Mouse (Mus musculus) liver, embryonic 14.5 days (tissue): ENCODE data around the gene Abca7. TPM values are rescaled to one million over a fixed set of nuclear protein-coding genes. Genes with fewer than 3 reads are reported as not detected.

ENCODE experiments used
- ATAC-seq: fragments of 200-750 bp; cut with Nextera tagmentation; 2 replicates; pipeline ENCODE4 v1.8.0; 2017; ENCODE audit warnings: moderate number of reproducible peaks, mild to moderate bottlenecking, moderate library complexity; ENCODE audit not compliant: insufficient read depth
- DNase-seq, 3 experiments: peaks; one replicate each; pipeline ENCODE4 v3.0.0-alpha.2; 2012 to 2013; ENCODE audit warnings: low read depth in 3 of 3, low spot score in 3 of 3
- H3K27ac ChIP-seq: fragments of 300-500 bp; sonication (generic); 2 replicates; pipeline ENCODE4 v1.5.1; 2014; ENCODE audit warnings: moderate library complexity, mild to moderate bottlenecking, control low read depth, inconsistent platforms
- H3K27me3 ChIP-seq: fragments of 300-500 bp; sonication (generic); 2 replicates; pipeline ENCODE4 v1.6.1; 2014; ENCODE audit warnings: mild to moderate bottlenecking, low read length, moderate library complexity; ENCODE audit not compliant: control insufficient read depth, insufficient read depth
- H3K36me3 ChIP-seq: fragments of 300-500 bp; sonication (generic); replicated peaks from 2 replicates; pipeline ENCODE4 v1.6.1; 2014; ENCODE audit warnings: low read depth; ENCODE audit not compliant: control insufficient read depth, insufficient read depth
- H3K4me1 ChIP-seq, 2 experiments: fragments of 200-500 bp in 1 of 2; fragments of 300-500 bp in 1 of 2; sonication (generic) in 1 of 2; replicated peaks; 2 replicates each; pipeline ENCODE4 v1.6.1; 2012 to 2014; ENCODE audit warnings: antibody characterized with exemption in 1 of 2, inconsistent platforms in 1 of 2, low read length in 1 of 2; ENCODE audit not compliant: control insufficient read depth in 2 of 2, insufficient read depth in 2 of 2
- H3K4me2 ChIP-seq: fragments of 300-500 bp; sonication (generic); 2 replicates; pipeline ENCODE4 v1.6.1; 2014; ENCODE audit warnings: low read depth, mild to moderate bottlenecking, control low read depth, moderate library complexity
- H3K4me3 ChIP-seq, 2 experiments: fragments of 200-500 bp in 1 of 2; fragments of 300-500 bp in 1 of 2; sonication (generic) in 1 of 2; 2 replicates each; pipeline ENCODE4 v1.5.1; 2012 to 2014; ENCODE audit warnings: low read depth in 2 of 2, low read length in 2 of 2, mild to moderate bottlenecking in 2 of 2, control low read depth in 1 of 2, inconsistent platforms in 1 of 2, moderate library complexity in 1 of 2; ENCODE audit not compliant: insufficient read depth in 1 of 2
- H3K9ac ChIP-seq: fragments of 300-500 bp; sonication (generic); replicated peaks from 2 replicates; pipeline ENCODE4 v1.6.1; 2014; ENCODE audit warnings: mild to moderate bottlenecking, control low read depth, moderate library complexity
- H3K9me3 ChIP-seq: fragments of 300-500 bp; sonication (generic); 2 replicates; pipeline ENCODE4 v1.6.1; 2016; ENCODE audit warnings: low read length, mixed read lengths; ENCODE audit not compliant: control insufficient read depth
- CTCF ChIP-seq: IDR thresholded peaks from 2 replicates; pipeline ENCODE4 v1.5.1; 2016; ENCODE audit warnings: antibody characterized with exemption, low read depth, control low read depth
- EP300 ChIP-seq: IDR thresholded peaks from 2 replicates; pipeline ENCODE4 v1.6.1; 2016; ENCODE audit warnings: antibody characterized with exemption, low read depth
- WGBS: fragments of 180-500 bp; shearing (Covaris S2); extraction: QIAGEN DNeasy Blood & Tissue Kit; methylation state at CpG from one replicate; pipeline ENCODE4 v1.1.7; 2014; ENCODE audit not compliant: insufficient replicate concordance; 5-methylcytosine and 5-hydroxymethylcytosine counted together
- polyA plus RNA-seq, 2 experiments: library from polyadenylated mRNA; depleted of rRNA in 1 of 2; stranded (reverse) in 1 of 2; unstranded in 1 of 2; fragments of >200 nt; fragmentation: Nextera tagmentation in 1 of 2; extraction: Ambion mirVana in 1 of 2; gene quantifications; 2 replicates each; pipeline versions ENCODE4 v1.2.1 to v1.2.3; 2012 to 2014

Gene Abca7
- polyA plus RNA-seq, 2 experiments: 4.9 to 11.2 TPM

DNA sequence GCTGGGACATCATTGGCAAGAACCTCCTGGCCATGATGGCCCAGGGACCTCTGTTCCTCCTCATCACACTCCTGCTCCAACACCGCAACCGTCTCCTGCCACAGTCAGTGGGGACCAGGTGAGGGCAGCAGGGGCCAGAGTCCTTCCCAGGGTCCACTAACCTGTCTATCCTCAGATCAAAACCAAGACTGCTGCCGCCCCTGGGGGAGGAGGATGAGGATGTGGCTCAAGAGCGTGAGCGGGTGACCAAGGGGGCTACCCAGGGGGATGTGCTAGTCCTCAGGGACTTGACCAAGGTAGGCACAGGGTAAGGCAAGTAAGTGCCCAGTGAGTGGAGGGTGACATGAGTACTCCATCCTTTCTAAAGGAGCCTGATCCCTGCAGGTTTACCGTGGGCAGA lies 15.4 kb downstream of the Abca7 start:
- WGBS: 86% methylated on average over 6 of the region's 6 CpGs

GRCm38 (mm10) chr10:80013609-80014008 lies 17.3 kb downstream of the Abca7 start:
- H3K36me3 ChIP-seq: peaks cover 52% of the 10 kb centered on the region
- WGBS: 77% methylated on average over 25 of the region's 25 CpGs

More for the DNA sequence above, 15.4 kb downstream of the Abca7 start:
- H3K9ac ChIP-seq: no peak overlapping the region
- peaks cover 67% of the 10 kb centered on the region for H3K36me3 ChIP-seq
- no peak for ATAC-seq
- no peak for DNase-seq
- no peaks in the 10 kb centered on the region for H3K27me3 ChIP-seq
- no peak overlapping the region for H3K4me3 ChIP-seq
- TF ChIP-seq EP300 (no peak), CTCF (no peak)
- peaks cover 15% of the 10 kb centered on the region for H3K9me3 ChIP-seq
- H3K4me1 ChIP-seq: peaks cover under 1 to 5% of the 10 kb centered on the region in 2 experiments; a peak in 2 of 4 replicates
- no peak overlapping the region for H3K27ac ChIP-seq
- no peak overlapping the region for H3K4me2 ChIP-seq

GRCm38 (mm10) chr10:80014484-80015290 lies 18.4 kb downstream of the Abca7 start:
- no peak overlapping the region for H3K9ac ChIP-seq
- no peak overlapping the region for H3K4me2 ChIP-seq
- H3K27ac ChIP-seq: no peak overlapping the region
- 69% methylated on average over 28 of the region's 28 CpGs for WGBS
- no peaks in the 10 kb centered on the region for H3K27me3 ChIP-seq
- DNase-seq: no peak
- H3K9me3 ChIP-seq: peaks cover 15% of the 10 kb centered on the region
- no peak for ATAC-seq
- peak; percentile 61 for TF ChIP-seq CTCF
- no peak for TF ChIP-seq EP300
- H3K36me3 ChIP-seq: peaks cover 41% of the 10 kb centered on the region
- H3K4me3 ChIP-seq: no peak overlapping the region
- H3K4me1 ChIP-seq: peaks cover 18 to 19% of the 10 kb centered on the region in 2 experiments

More at GRCm38 (mm10) chr10:80013609-80014008, 17.3 kb downstream of the Abca7 start:
- H3K27ac ChIP-seq: no peak overlapping the region
- no peak overlapping the region for H3K4me3 ChIP-seq
- ATAC-seq: no peak
- H3K27me3 ChIP-seq: no peaks in the 10 kb centered on the region
- H3K9ac ChIP-seq: no peak overlapping the region
- DNase-seq: no peak
- peaks cover 8 to 11% of the 10 kb centered on the region in 2 experiments for H3K4me1 ChIP-seq
- no peak overlapping the region for H3K4me2 ChIP-seq
- TF ChIP-seq EP300 (no peak), CTCF (no peak)
- H3K9me3 ChIP-seq: peaks cover 15% of the 10 kb centered on the region

- WGBS: 86% methylated on average over 10 of the region's 10 CpGs
- Histone ChIP-seq H3K27me3 (no peaks in the 10 kb centered on the region), H3K4me1 (peaks cover 18 to 20% of the 10 kb centered on the region in 2 experiments), H3K4me2 (no peak overlapping the region), H3K36me3 (peaks cover 32% of the 10 kb centered on the region), H3K9ac (no peak overlapping the region), H3K4me3 (no peak overlapping the region), H3K27ac (no peak overlapping the region), H3K9me3 (peaks cover 7% of the 10 kb centered on the region)
- TF ChIP-seq CTCF: no peak
- no peak for TF ChIP-seq EP300
- DNase-seq (no peak), ATAC-seq (no peak)
Measured at GRCm38 (mm10) chr10:80015583-80015982, 19.3 kb downstream of the Abca7 start.

GRCm38 (mm10) chr10:80016511-80016910 lies 20.2 kb downstream of the Abca7 start, which contains the start of gene Arhgap45:
Gene Arhgap45, plus strand, starts transcription at chr10:80016653.
- Histone ChIP-seq H3K36me3 (peaks cover 23% of the 10 kb centered on the region), H3K4me2 (peak within 1 kb of the TSS; percentile 81), H3K9ac (peak within 1 kb of the TSS; percentile 77), H3K27ac (peak within 1 kb of the TSS; percentile 68), H3K4me1 (peaks cover 18 to 20% of the 10 kb centered on the region in 2 experiments), H3K27me3 (no peaks in the 10 kb centered on the region), H3K9me3 (no peaks in the 10 kb centered on the region), H3K4me3 (peak within 1 kb of the TSS; percentile 51 to 61)
- peak; percentile 73 for ATAC-seq
- 12% methylated on average over 11 of the region's 11 CpGs for WGBS
- peak; percentile 51 to 70 (median 59) for DNase-seq
- TF ChIP-seq EP300: no peak
- TF ChIP-seq CTCF: no peak; the same call in 1 of the 2 replicates
